Mouse (Mus musculus) liver, postnatal 0 days (tissue): ENCODE data around the gene Wdr83.

Experiments
- CTCF ChIP-seq: sonication (generic); IDR thresholded peaks from 2 replicates; pipeline ENCODE4 v1.5.1; 2016; ENCODE audit warnings: antibody characterized with exemption, low read depth
- EP300 ChIP-seq: IDR thresholded peaks from 2 replicates; pipeline ENCODE4 v1.6.1; 2016; ENCODE audit warnings: antibody characterized with exemption, low read depth, mild to moderate bottlenecking

DNA sequence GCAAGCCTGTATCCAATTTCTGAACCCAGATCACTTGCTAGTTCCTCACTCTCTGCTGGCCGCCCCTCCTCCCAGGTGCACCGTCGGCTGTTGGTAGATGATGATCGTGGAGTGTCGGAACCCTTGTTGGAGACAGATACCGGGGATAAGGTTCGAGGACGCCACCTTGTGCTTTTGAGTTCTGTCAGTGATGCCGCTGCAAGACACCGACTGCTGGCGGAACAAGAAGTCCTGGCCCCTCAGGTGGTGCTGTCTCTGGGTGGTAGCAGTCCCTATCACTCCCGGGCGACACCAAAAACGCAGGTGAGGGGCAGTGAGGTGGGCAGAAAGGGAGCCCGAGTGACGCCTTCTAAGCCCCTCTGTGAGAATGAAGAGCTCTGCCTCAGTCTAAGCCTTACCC lies 15.1 kb upstream of the Wdr83 start:
- TF ChIP-seq CTCF = no peak
- no peak for TF ChIP-seq EP300
